Mouse (Mus musculus) MEL (cell line): ENCODE results near the gene Ccdc50.

ENCODE experiments used
- CHD1 ChIP-seq: IDR thresholded peaks from 2 replicates; pipeline ENCODE4 v1.6.1; 2012; ENCODE audit warnings: low read depth, mild to moderate bottlenecking, inconsistent platforms, low read length, improper control_type of control experiment
- CTCF ChIP-seq, 3 experiments: IDR thresholded peaks in 2 of 3; conservative IDR thresholded peaks in 1 of 3; 2 replicates each; pipeline ENCODE4 v1.5.1; 2011 to 2012; ENCODE audit warnings: low read length in 3 of 3, low read depth in 2 of 3, mild to moderate bottlenecking in 2 of 3, improper control_type of control experiment in 1 of 3, inconsistent platforms in 1 of 3, mixed read lengths in 1 of 3, moderate library complexity in 1 of 3; ENCODE audit not compliant: control insufficient read depth in 1 of 3, insufficient read depth in 1 of 3, poor library complexity in 1 of 3, severe bottlenecking in 1 of 3
- ELF1 ChIP-seq: IDR thresholded peaks from 2 replicates; pipeline ENCODE4 v1.6.1; 2014; ENCODE audit warnings: low read depth, mild to moderate bottlenecking, inconsistent platforms, low read length, improper control_type of control experiment, moderate library complexity
- EP300 ChIP-seq, 2 experiments: IDR thresholded peaks; 2 replicates each; pipeline ENCODE4 v1.6.1; 2011; ENCODE audit warnings: improper control_type of control experiment in 2 of 2, low read length in 2 of 2, low read depth in 1 of 2, mild to moderate bottlenecking in 1 of 2
- POLR2A ChIP-seq, 2 experiments: IDR thresholded peaks; 2 replicates each; pipeline ENCODE4 v1.6.1; 2011 to 2012; ENCODE audit warnings: low read length in 2 of 2, mild to moderate bottlenecking in 2 of 2, control low read depth in 1 of 2, improper control_type of control experiment in 1 of 2, low read depth in 1 of 2, moderate library complexity in 1 of 2; ENCODE audit not compliant: control insufficient read depth in 1 of 2, insufficient read depth in 1 of 2, poor library complexity in 1 of 2
- POLR2AphosphoS2 ChIP-seq: IDR thresholded peaks from 2 replicates; pipeline ENCODE4 v1.6.1; 2011; ENCODE audit warnings: low read length, improper control_type of control experiment
- RCOR1 ChIP-seq: IDR thresholded peaks from 2 replicates; pipeline ENCODE4 v1.6.1; 2012; ENCODE audit warnings: low read depth, mild to moderate bottlenecking, inconsistent platforms, low read length, improper control_type of control experiment
- SMC3 ChIP-seq: IDR thresholded peaks from 2 replicates; pipeline ENCODE4 v1.6.1; 2011; ENCODE audit warnings: low read depth, low read length, improper control_type of control experiment
- USF1 ChIP-seq: IDR thresholded peaks from 2 replicates; pipeline ENCODE4 v1.6.1; 2014; ENCODE audit warnings: low read depth, mild to moderate bottlenecking, inconsistent platforms, low read length, improper control_type of control experiment, moderate library complexity

- no peak for TF ChIP-seq CTCF (IDR thresholded peaks at IDR 0.05 in 2 of 3, conservative IDR thresholded peaks at IDR 0.05 in 1 of 3; ENCODE audit: control insufficient read depth in 1 of 3, insufficient read depth in 1 of 3, low read depth in 2 of 3, low read length in 3 of 3, poor library complexity in 1 of 3, severe bottlenecking in 1 of 3)
- no peak for TF ChIP-seq EP300 (IDR thresholded peaks at IDR 0.05; ENCODE audit: low read depth in 1 of 2, low read length in 2 of 2)
- no peak for TF ChIP-seq CHD1
- no peak for TF ChIP-seq ELF1
- no peak for TF ChIP-seq USF1
- no peak for TF ChIP-seq SMC3
- TF ChIP-seq POLR2AphosphoS2 = no peak
- TF ChIP-seq POLR2A (IDR thresholded peaks at IDR 0.05; ENCODE audit: control insufficient read depth in 1 of 2, insufficient read depth in 1 of 2, low read depth in 1 of 2, low read length in 2 of 2, poor library complexity in 1 of 2) = no peak
- TF ChIP-seq RCOR1 = no peak
Observed at GRCm38 (mm10) chr16:27453396-27453795, 64.7 kb downstream of the Ccdc50 start.
